Mouse (Mus musculus): Measurements from ENCODE around the gene Gsdma3.

- no peak for TF ChIP-seq EP300 (IDR thresholded peaks at IDR 0.05; ENCODE audit: insufficient read depth, low read depth, low read length)
- TF ChIP-seq CTCF (IDR thresholded peaks at IDR 0.05) = no peak
Observed at GRCm38 (mm10) chr11:98646459-98646858, 20.3 kb downstream of the Gsdma3 start, which contains the start of gene Gsdma2.

Measured in heart, adult 2 months (tissue).